Mouse (Mus musculus) A20 (cell line): ENCODE measurements around the gene Usp30.

Experiments
- DNase-seq: peaks from one replicate; pipeline ENCODE4 v3.0.0-alpha.2; 2011; ENCODE audit warnings: low read depth, low spot score

The Usp30 gene

GRCm38 (mm10) chr5:114127374-114128349, 62.4 kb downstream of the Usp30 start, which contains the start of gene Alkbh2:
Gene Alkbh2, minus strand, starts transcription at chr5:114128218.
- DNase-seq, result peak; percentile 92

- DNase-seq, result no peak
Observed at GRCm38 (mm10) chr5:114129550-114130210, 64.4 kb downstream of the Usp30 start.

DNA sequence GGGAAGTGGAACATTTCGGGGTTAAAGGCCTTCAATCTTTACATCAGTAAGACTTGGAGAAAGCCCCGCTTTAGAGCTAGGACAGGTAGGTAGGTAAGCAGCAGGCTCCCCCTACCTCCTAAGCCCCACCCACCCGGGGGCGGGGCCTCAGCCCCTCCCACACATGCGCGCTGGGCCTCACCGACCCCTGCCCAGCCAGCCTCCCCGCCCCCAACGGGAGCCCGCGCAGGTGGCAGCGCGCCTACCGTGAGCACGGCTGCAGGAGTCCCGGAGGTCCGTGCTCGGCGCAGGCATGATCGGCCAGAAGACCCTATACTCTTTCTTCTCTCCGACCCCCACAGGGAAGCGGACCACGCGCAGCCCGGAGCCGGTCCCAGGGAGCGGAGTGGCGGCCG, 64.9 kb downstream of the Usp30 start, which contains the start of gene Ung:
Ung (plus strand) TSS at position 176 of the 395 bp plus-strand sequence.
- peak; percentile 86 for DNase-seq

DNA sequence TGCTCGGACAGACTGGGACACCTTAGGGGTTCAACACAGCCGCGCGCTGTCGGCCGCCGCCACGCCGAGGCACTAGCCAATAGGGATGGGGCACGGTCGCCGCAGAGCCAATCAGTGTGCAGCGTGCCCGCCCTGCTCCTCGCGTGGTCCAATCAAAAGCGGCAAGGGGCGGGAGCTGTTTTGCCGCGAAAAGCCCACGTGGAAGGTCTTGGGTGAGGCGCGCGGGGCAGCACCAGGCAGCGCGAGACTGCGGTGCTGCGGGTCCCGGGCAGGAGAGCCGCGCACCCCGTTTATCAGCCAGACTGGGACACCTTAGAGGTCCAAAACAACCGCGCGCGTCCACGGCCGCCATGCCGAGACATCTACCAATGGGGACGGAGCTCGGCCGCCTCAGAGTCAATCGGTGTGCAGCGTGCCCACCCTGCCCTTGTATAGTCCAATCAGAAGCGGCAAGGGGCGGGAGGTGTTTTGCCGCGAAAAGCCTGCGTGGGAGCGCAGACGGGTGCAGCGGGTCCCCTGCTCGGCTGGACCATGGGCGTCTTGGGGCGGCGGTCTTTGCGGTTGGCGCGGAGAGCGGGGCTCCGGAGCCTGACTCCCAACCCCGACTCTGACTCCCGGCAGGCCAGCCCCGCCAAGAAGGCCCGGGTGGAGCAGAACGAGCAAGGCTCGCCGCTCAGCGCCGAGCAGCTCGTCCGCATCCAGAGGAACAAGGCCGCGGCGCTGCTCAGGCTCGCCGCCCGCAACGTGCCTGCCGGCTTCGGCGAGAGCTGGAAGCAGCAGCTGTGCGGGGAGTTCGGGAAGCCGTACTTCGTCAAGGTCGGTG, 65.6 kb downstream of the Usp30 start:
- peak; percentile 96 for DNase-seq

DNA sequence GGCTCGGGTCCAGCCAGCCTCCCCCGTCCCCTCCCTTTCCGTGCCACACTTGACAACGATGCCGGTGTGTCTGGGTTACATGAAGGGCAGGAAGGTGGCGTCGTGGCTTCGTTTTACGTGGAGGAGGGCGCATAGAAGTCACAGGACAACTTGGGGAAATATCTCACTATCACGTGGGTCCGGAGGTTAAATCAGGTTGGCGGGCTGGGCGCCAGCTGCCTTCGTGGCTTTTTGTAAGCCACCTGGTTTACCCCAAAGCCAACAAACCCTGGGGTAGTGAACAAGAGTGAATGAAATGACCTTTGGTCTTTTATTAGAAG, 66.2 kb downstream of the Usp30 start:
- DNase-seq, result peak; percentile 85

GRCm38 (mm10) chr5:114132841-114133240, 67.6 kb downstream of the Usp30 start:
- no peak for DNase-seq

GRCm38 (mm10) chr5:114134091-114134534, 68.9 kb downstream of the Usp30 start:
- DNase-seq, result peak; percentile 31

DNA sequence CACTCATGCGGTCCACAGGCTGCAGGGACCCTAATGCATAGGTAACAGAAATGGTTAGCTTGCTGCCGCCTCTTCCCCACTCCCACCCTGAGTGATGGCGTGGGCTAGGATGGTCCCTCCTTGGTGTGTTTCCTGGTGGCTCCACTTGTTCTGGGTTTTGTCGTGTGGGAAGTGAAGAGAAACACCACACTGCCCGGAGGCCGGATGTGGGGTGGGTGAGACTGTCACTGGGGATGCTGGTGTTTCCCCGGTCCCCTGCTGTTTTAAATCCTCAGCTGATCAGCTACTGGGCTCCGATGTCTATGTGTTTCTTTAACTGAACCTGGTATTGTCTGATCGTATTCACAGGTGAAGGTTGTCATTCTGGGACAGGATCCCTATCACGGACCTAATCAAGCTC, 70.3 kb downstream of the Usp30 start:
- no peak for DNase-seq

DNA sequence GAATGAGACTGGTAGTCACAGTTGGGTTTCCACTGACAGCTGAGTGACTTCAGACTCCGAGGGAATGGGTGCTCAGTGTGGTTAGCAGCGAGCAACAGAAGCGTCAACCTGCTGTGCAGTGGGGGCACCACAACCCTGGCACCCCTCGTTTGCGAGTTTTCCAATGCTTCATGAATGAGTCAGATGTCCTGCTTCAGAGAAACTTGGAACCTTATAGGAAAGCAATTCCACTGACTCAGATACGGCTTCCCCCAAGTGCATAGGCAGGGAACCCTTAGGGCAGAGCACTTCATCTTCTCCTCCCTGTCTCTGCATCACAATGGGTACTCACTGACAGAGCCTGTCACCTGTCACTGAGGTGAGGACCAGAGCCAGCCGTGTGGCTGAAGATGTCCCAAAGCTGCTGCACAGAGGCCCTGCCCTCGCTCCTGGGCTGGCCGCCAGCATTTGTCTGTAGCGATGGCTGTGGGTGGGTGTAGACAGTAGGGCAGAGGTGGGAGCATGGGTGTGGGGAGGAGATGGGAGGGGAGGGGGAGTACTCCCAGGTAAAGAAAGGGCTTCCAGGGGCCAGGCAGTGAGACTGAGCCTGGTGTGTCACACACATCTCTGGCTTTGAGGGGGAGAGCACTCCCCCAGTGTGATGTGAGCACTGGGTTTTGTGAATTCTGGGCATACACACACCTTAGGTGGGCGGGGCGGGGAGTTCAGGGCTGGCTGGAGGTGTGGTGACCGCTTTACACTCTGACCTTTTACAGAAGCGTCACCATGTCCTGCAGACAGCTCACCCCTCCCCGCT, 72.4 kb downstream of the Usp30 start:
- DNase-seq, result no peak

DNA sequence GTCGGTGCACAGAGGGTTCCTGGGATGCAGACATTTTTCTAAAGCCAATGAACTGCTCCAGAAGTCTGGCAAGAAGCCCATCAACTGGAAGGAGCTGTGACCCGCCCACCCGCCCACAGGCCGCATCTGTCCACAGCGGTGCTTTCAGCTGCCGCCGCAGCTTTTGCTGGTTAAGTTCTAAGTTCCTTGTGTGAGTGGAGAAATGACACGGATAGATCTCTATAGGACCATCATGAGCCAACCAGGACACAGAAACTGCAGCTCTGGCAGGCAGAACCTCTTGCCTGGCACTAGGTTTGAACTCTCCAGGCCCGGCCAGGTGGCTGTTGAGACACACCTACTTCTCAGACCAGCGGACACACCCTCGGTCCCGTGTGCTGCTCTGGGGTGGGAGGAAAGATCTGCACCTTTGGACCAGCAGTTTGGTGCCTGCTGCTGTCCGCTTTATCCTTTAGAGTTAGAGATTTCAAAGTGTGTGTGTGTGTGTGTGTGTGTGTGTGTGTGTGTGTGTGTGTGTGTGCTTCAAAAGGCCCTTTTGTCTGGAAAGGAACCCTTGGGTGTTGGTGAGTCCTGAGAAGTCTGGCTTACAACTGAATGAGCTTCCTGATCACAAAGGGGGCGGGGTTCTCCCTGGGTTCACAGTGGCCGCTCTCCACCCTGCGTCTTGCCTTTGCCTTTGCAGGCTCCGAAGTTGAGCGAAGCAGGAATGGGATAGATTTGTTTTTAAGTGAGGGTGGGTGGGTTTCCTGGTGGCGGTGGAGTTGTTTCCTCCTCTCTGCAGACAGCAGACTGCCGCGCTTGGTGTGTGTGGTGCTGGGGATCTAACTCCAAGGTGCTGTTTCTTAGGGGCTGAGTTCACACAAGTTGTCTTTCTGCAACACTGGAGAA, 73.3 kb downstream of the Usp30 start:
- no peak for DNase-seq

GRCm38 (mm10) chr5:114139175-114139574, 73.9 kb downstream of the Usp30 start:
- no peak for DNase-seq

DNA sequence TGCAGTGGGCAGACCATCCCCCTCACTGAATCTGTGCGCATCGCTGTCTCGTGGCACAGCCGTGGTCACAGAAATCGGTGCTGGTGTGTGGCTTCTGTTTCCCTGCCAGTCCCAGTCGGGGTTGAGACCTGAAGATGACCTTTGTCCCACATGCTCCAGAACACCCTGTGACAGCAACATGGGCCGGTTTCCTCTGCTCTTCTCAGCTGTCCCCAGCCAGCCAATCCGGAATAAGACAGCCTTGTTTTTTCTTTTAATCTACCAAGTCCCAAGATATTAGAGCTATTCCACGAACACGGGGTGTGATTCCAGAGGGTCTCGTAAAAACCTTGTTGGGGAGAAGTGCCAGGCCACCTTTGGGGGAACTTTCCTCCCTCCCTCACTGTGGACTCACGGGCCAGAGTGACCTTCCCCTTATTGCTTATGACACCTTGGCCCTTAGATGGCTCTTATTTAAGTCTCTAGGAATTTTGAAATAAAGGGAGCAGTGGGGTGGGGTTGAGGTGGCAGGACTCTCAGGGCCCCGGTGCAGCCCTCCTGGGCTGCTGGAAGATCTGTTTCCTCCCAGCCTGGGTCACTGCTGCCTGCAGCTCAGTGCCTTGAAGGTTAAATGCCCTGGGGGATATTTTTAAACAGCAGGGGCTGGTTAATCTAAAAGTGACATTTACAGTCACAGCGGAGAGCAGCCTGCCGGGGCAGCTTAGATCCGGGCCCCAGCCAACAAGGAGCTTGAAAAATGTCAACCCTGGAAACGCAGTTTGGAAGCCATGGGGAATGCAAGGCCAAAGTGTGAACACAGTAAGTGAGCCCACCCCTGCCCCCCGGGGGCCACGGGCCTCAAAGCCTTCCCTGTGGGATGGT, 81.0 kb downstream of the Usp30 start, which contains the start of gene Acacb:
Acacb (plus strand) TSS at position 508 of the 861 bp plus-strand sequence.
- no peak for DNase-seq

GRCm38 (mm10) chr5:114147043-114147972, 82.0 kb downstream of the Usp30 start:
- DNase-seq, result no peak

GRCm38 (mm10) chr5:114152359-114153092, 87.3 kb downstream of the Usp30 start:
- DNase-seq, result no peak

DNA sequence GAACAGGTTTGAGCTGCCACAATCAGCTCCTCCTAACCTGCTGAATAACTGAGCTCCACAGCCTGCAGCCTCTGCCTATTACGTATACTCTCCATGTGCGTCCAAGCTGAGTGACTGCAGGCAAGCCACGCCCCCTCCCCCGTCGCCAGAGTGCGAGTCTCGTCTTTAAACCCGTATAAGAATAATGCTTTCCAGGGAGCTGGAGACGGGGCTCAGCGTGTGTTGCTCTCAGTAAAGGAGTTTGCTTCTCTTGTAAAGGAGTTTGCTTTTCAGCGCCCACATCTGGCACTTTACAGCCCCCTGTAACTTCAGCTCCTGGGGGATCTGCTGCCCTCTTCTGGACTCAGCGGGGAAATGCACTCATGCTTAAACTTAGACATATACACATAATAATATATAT, 88.2 kb downstream of the Usp30 start:
- peak; percentile 55 for DNase-seq

DNA sequence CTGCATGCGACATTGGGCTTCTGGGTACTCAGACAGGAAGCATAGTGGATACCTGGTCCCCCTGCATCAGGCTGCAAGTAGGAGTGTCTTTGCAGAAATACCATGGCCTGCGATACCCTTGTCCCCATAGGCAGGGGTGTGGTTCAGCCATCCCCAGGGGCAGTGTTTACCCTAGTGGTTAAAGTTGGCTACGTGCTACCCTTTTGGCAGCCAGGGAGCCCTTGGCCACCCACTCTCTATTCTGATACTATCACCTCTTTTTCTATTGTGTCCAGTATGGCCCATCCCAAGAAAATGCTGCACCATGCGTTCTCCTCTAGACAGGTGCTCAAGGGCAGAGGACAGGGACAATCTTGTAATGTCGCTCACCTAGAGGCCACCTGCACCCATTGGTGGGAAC, 89.5 kb downstream of the Usp30 start:
- no peak for DNase-seq
